Mouse (Mus musculus) stomach, postnatal 0 days (tissue): ENCODE data around the gene Tm6sf2. TPM values are rescaled to one million over a fixed set of nuclear protein-coding genes. Genes with fewer than 3 reads are reported as not detected.

Experiments used
- ATAC-seq: fragments of 200-750 bp; cut with Nextera tagmentation; 2 replicates; pipeline ENCODE4 v1.8.0; 2017; ENCODE audit not compliant: low FRiP score, low TSS enrichment
- DNase-seq: peaks from one replicate; pipeline ENCODE4 v3.0.0-alpha.2; 2016; ENCODE audit warnings: low spot score
- H3K27ac ChIP-seq: fragments of 300-500 bp; sonication (generic); replicated peaks from 2 replicates; pipeline ENCODE4 v1.5.1; 2014; ENCODE audit warnings: mild to moderate bottlenecking, control low read depth
- H3K27me3 ChIP-seq: fragments of 300-500 bp; sonication (generic); 2 replicates; pipeline ENCODE4 v1.6.1; 2014; ENCODE audit warnings: low read length; ENCODE audit not compliant: control insufficient read depth, insufficient read depth
- H3K36me3 ChIP-seq: fragments of 300-500 bp; sonication (generic); 2 replicates; pipeline ENCODE4 v1.6.1; 2014; ENCODE audit warnings: low read length, mixed read lengths; ENCODE audit not compliant: control insufficient read depth, insufficient read depth
- H3K4me1 ChIP-seq: fragments of 300-500 bp; sonication (generic); replicated peaks from 2 replicates; pipeline ENCODE4 v1.6.1; 2014; ENCODE audit warnings: antibody characterized with exemption; ENCODE audit not compliant: control insufficient read depth, insufficient read depth
- H3K4me2 ChIP-seq: fragments of 300-500 bp; sonication (generic); replicated peaks from 2 replicates; pipeline ENCODE4 v1.6.1; 2014; ENCODE audit warnings: low read depth, mild to moderate bottlenecking, control low read depth, moderate library complexity
- H3K4me3 ChIP-seq: fragments of 300-500 bp; sonication (generic); 2 replicates; pipeline ENCODE4 v1.5.1; 2014; ENCODE audit warnings: low read depth, low read length, control low read depth
- H3K9ac ChIP-seq: fragments of 300-500 bp; sonication (generic); 2 replicates; pipeline ENCODE4 v1.6.1; 2014; ENCODE audit warnings: mild to moderate bottlenecking, low read length, control low read depth, mixed read lengths
- H3K9me3 ChIP-seq: fragments of 300-500 bp; sonication (generic); 2 replicates; pipeline ENCODE4 v1.6.1; 2016; ENCODE audit warnings: low read length; ENCODE audit not compliant: control insufficient read depth
- CTCF ChIP-seq: IDR thresholded peaks from 2 replicates; pipeline ENCODE4 v1.5.1; 2016; ENCODE audit warnings: antibody characterized with exemption, low read depth, mild to moderate bottlenecking, moderate library complexity
- EP300 ChIP-seq: optimal IDR thresholded peaks from 2 replicates; pipeline ENCODE3; 2016; ENCODE audit warnings: antibody characterized with exemption
- WGBS: fragments of 180-500 bp; shearing (Covaris S2); extraction: QIAGEN DNeasy Blood & Tissue Kit; methylation state at CpG from one replicate; pipeline ENCODE4 v1.1.7; 2014; 5-methylcytosine and 5-hydroxymethylcytosine counted together
- polyA plus RNA-seq: library from polyadenylated mRNA; unstranded; fragments of >200 nt; fragmentation: Nextera tagmentation; extraction: Ambion mirVana; gene quantifications from 2 replicates; pipeline ENCODE4 v1.2.1, GENCODE M21; 2015

Gene Tm6sf2
- polyA plus RNA-seq, 1 experiment from 2014 or later, result 1.5 TPM

DNA sequence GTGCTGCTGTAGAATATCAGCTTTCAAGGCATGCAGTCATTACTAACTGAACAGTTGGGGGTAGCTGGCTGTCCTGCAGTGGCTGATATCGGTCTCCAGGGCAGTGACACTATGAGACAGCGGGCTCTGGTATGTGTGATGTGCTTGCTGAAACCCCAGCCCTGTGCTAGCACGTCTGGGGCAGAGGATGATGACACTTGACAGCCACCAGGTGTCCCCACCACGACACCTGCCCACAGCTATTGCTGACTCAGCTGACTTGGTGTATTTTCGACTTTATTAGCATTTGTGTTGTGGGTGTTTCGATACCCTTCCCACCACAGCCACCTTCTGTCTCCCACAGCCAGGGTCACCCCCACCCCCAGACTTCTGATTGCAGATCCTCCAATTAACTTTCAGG, 31.8 kb downstream of the Tm6sf2 start:
- Histone ChIP-seq H3K9ac (no peak overlapping the region), H3K4me1 (no peaks in the 10 kb centered on the region), H3K27ac (no peak overlapping the region), H3K9me3 (no peaks in the 10 kb centered on the region), H3K36me3 (no peaks in the 10 kb centered on the region), H3K27me3 (no peaks in the 10 kb centered on the region), H3K4me2 (no peak overlapping the region), H3K4me3 (no peak overlapping the region)
- 16% methylated on average over 6 of the region's 6 CpGs for WGBS
- DNase-seq (peak; percentile 41), ATAC-seq (peak; percentile 63; the same call in 1 of the 2 replicates)
- TF ChIP-seq CTCF (peak; percentile 77), EP300 (no peak)

DNA sequence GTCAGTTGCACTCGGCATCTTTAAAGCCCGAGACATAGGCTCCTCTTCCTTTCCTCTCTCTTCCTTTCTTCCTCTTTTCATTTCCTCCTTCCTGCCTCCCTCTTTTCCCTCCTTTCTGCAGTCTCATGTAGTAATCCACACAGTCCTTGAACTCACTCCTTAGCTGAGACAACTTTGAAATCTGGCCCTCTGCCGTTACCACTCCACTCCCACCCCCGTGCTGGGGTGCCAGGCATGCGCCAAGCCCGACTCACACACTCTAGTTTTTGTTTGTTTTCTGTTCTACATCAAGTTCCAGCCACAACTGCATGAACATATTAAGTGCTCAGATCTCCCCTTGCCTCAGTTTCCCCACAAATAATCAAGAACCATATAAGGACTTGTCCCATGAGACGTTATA, 32.2 kb downstream of the Tm6sf2 start:
- H3K9me3 ChIP-seq, result no peaks in the 10 kb centered on the region
- ATAC-seq, result no peak
- no peak overlapping the region for H3K9ac ChIP-seq
- no peaks in the 10 kb centered on the region for H3K4me1 ChIP-seq
- no peak overlapping the region for H3K4me3 ChIP-seq
- no peak overlapping the region for H3K4me2 ChIP-seq
- no peak overlapping the region for H3K27ac ChIP-seq
- WGBS, result 71% methylated on average over 7 of the region's 7 CpGs
- H3K27me3 ChIP-seq, result no peaks in the 10 kb centered on the region
- no peak for DNase-seq
- no peak for TF ChIP-seq EP300
- no peak for TF ChIP-seq CTCF
- no peaks in the 10 kb centered on the region for H3K36me3 ChIP-seq

- H3K4me2 ChIP-seq, result no peak overlapping the region
- no peaks in the 10 kb centered on the region for H3K36me3 ChIP-seq
- peaks cover 13% of the 10 kb centered on the region; the same call in 1 of the 2 replicates for H3K27me3 ChIP-seq
- H3K9me3 ChIP-seq, result no peaks in the 10 kb centered on the region
- 74% methylated on average over 2 of the region's 2 CpGs for WGBS
- no peak for ATAC-seq
- no peaks in the 10 kb centered on the region for H3K4me1 ChIP-seq
- no peak for DNase-seq
- no peak overlapping the region for H3K27ac ChIP-seq
- TF ChIP-seq CTCF (no peak), EP300 (no peak)
- no peak overlapping the region for H3K4me3 ChIP-seq
- no peak overlapping the region for H3K9ac ChIP-seq
These were observed 37.7 kb downstream of the Tm6sf2 start for GRCm38 (mm10) chr8:70110451-70110850.

DNA sequence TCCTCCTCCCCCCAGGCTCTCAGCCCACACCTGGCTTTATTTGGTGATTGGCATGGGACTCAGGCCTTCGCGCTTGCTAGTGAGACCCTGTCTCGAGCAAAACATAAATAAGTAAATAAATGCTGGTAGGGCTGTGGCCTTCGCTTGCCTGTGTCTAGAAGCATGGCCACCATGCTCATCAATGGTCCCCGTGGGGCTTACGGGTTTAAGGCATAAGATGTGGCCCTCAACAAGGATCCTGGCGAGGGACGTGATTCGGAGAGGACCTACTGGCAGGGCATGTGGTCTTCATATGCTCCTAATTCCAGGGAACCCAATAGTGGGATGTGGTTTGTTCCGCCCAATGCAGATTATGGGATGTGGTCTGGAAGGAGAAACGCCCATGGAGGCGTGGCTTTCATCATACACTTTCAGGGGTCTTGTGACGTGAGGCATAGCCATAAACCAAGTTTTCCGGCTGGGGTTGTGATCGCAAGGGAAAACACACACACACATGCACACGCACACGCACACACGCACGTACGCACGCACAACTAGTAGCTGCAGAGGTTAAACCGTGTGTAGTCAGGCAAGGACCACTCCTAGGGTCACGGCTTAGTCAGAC, 38.6 kb downstream of the Tm6sf2 start:
- no peak for TF ChIP-seq EP300
- no peak for TF ChIP-seq CTCF
- no peak for DNase-seq
- peak; percentile 57; the same call in 1 of the 2 replicates for ATAC-seq
- Histone ChIP-seq H3K4me3 (no peak overlapping the region), H3K27me3 (peaks cover 13% of the 10 kb centered on the region; the same call in 1 of the 2 replicates), H3K9ac (no peak overlapping the region), H3K9me3 (no peaks in the 10 kb centered on the region), H3K27ac (no peak overlapping the region), H3K36me3 (no peaks in the 10 kb centered on the region), H3K4me2 (no peak overlapping the region), H3K4me1 (no peaks in the 10 kb centered on the region)
- WGBS, result 48% methylated on average over 23 of the region's 23 CpGs

GRCm38 (mm10) chr8:70112401-70113016, 39.8 kb downstream of the Tm6sf2 start:
- Histone ChIP-seq H3K27ac (no peak overlapping the region), H3K4me3 (no peak overlapping the region), H3K9ac (no peak overlapping the region), H3K27me3 (peaks cover 13% of the 10 kb centered on the region; the same call in 1 of the 2 replicates), H3K4me2 (no peak overlapping the region), H3K9me3 (no peaks in the 10 kb centered on the region), H3K4me1 (no peaks in the 10 kb centered on the region), H3K36me3 (no peaks in the 10 kb centered on the region)
- ATAC-seq (no peak), DNase-seq (no peak)
- no peak for TF ChIP-seq CTCF
- TF ChIP-seq EP300, result no peak
- 8% methylated on average over 43 of the region's 43 CpGs for WGBS

GRCm38 (mm10) chr8:70114488-70114887, 41.8 kb downstream of the Tm6sf2 start:
- Histone ChIP-seq H3K4me2 (no peak overlapping the region), H3K9me3 (no peaks in the 10 kb centered on the region), H3K9ac (no peak overlapping the region), H3K4me1 (no peaks in the 10 kb centered on the region), H3K27ac (no peak overlapping the region), H3K36me3 (no peaks in the 10 kb centered on the region), H3K27me3 (peaks cover 13% of the 10 kb centered on the region; the same call in 1 of the 2 replicates), H3K4me3 (no peak overlapping the region)
- 28% methylated on average over 6 of the region's 6 CpGs for WGBS
- ATAC-seq, result no peak
- DNase-seq, result no peak
- no peak for TF ChIP-seq CTCF
- no peak for TF ChIP-seq EP300
